Mouse (Mus musculus) embryonic facial prominence, embryonic 12.5 days (tissue): Measurements from ENCODE around the gene Tfpt. TPM values are rescaled to one million over a fixed set of nuclear protein-coding genes. Genes with fewer than 3 reads are reported as not detected.

Experiments
- ATAC-seq: fragments of 200-750 bp; cut with Nextera tagmentation; 2 replicates; pipeline ENCODE4 v1.8.0; 2017; ENCODE audit not compliant: insufficient number of reproducible peaks, insufficient read depth, low FRiP score, low TSS enrichment
- H3K27ac ChIP-seq: fragments of 300-500 bp; sonication (generic); 2 replicates; pipeline ENCODE4 v1.5.1; 2016; ENCODE audit warnings: mild to moderate bottlenecking
- H3K27me3 ChIP-seq: fragments of 300-500 bp; sonication (generic); 2 replicates; pipeline ENCODE4 v1.6.1; 2016; ENCODE audit warnings: mild to moderate bottlenecking, moderate library complexity
- H3K36me3 ChIP-seq: fragments of 300-500 bp; sonication (generic); 2 replicates; pipeline ENCODE4 v1.6.1; 2016; ENCODE audit warnings: mild to moderate bottlenecking
- H3K4me1 ChIP-seq: fragments of 300-500 bp; sonication (generic); 2 replicates; pipeline ENCODE4 v1.6.1; 2016
- H3K4me2 ChIP-seq: fragments of 300-500 bp; sonication (generic); replicated peaks from 2 replicates; pipeline ENCODE4 v1.6.1; 2016; ENCODE audit warnings: mild to moderate bottlenecking, moderate library complexity
- H3K4me3 ChIP-seq: fragments of 300-500 bp; sonication (generic); 2 replicates; pipeline ENCODE4 v1.5.1; 2016; ENCODE audit warnings: mild to moderate bottlenecking
- H3K9ac ChIP-seq: fragments of 300-500 bp; sonication (generic); 2 replicates; pipeline ENCODE4 v1.6.1; 2016; ENCODE audit warnings: mild to moderate bottlenecking, moderate library complexity
- H3K9me3 ChIP-seq: fragments of 300-500 bp; sonication (generic); 2 replicates; pipeline ENCODE4 v1.6.1; 2016; ENCODE audit warnings: mild to moderate bottlenecking, moderate library complexity
- WGBS: fragments of 180-500 bp; shearing (Covaris S2); methylation state at CpG from one replicate; pipeline ENCODE4 v1.1.7; 2016; 5-methylcytosine and 5-hydroxymethylcytosine counted together
- polyA plus RNA-seq: library from polyadenylated mRNA; unstranded; fragments of >200 nt; fragmentation: Nextera tagmentation; extraction: Ambion mirVana; gene quantifications from 2 replicates; pipeline ENCODE4 v1.2.1, GENCODE M21; 2016

Gene Tfpt
- polyA plus RNA-seq, 1 experiment from 2014 or later = 38.0 TPM

DNA sequence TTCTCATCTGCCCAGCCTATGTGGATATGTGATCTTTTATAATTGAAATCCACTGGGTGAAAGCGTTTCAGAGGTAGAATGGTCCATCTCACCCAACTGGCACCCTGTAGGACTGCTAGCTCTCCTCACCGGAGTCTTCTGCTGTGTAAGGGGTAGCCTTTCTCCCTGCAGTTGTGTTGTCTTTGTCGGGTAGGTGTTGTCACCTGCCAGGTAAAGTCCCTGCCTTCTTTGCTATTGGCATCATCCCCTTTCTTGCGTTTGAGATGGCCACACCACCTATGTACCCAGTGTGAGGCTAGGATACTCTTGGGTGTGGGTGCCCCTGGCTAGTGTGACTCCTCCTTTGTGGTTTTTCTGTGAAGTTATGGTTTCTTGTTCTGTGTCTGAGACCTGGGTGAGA lies 16.9 kb upstream of the Tfpt start:
- Histone ChIP-seq H3K27me3 (no peaks in the 10 kb centered on the region), H3K4me2 (peak overlapping the region; percentile 86), H3K4me1 (peaks cover 27% of the 10 kb centered on the region), H3K36me3 (peaks cover 36% of the 10 kb centered on the region), H3K9ac (peak overlapping the region; percentile 99), H3K9me3 (no peaks in the 10 kb centered on the region), H3K27ac (no peak overlapping the region), H3K4me3 (peak overlapping the region; percentile 98)
- ATAC-seq = no peak
- 73% methylated on average over 4 of the region's 4 CpGs for WGBS

DNA sequence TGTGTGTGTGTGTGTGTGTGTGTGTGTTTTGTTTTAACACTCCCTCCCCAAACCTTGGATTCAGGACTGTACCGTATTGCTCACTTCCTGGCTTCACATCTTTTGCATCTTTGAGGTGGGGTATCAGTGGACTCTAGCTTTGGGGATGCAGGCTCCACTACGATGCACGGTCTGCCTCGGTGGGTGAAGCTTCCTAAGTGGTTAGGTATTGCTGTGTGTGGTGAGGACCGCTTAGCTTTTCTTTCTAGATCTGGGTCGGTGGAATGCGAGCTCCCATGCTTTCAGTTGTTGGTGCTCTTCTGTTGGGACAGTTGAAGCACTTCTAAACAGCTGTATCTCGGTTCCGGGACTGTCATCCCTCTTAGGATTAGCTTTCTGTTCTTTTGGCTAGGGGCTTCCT lies 16.5 kb upstream of the Tfpt start:
- WGBS = 17% methylated on average over 9 of the region's 9 CpGs
- H3K9ac ChIP-seq = peak overlapping the region; percentile 99

DNA sequence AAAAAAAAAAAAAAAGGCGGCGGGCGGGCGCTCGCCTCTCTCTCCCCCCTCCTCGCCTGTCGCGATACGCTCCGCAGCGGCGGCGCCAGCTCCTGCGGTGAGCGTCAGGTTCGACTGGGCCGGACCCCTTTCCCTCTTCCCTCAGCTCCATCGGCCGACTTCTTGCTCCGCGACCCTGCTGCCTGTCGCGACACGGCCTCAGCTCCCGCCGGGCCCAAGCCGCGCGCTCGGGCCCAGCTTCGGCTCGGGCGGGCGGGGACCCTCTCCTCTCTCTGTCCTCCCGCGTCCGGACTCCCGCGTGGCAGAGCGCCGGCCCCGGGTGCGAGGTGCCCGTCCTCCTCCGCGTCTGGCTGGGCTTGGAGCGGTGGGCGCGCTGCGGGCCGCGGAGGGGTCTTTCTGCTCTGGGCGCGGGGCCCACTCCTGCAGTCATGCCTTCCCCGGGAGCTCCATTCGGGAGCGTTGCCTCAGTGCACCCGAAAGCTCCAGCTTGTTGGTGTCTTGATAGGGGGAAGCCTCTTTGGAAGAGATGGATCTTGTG lies 15.8 kb upstream of the Tfpt start:
- Histone ChIP-seq H3K9ac (peak overlapping the region; percentile 99), H3K36me3 (peaks cover 36% of the 10 kb centered on the region)
- whole genome bisulfite sequencing = under 1% methylated on average over 45 of the region's 58 CpGs

More for the DNA sequence above, 16.5 kb upstream of the Tfpt start:
- Histone ChIP-seq H3K36me3 (peaks cover 36% of the 10 kb centered on the region), H3K9me3 (no peaks in the 10 kb centered on the region), H3K4me2 (peak overlapping the region; percentile 86), H3K4me1 (peaks cover 27% of the 10 kb centered on the region), H3K27me3 (no peaks in the 10 kb centered on the region), H3K27ac (peak overlapping the region; percentile 97; the same call in 1 of the 2 replicates), H3K4me3 (peak overlapping the region; percentile 98)
- ATAC-seq = no peak

DNA sequence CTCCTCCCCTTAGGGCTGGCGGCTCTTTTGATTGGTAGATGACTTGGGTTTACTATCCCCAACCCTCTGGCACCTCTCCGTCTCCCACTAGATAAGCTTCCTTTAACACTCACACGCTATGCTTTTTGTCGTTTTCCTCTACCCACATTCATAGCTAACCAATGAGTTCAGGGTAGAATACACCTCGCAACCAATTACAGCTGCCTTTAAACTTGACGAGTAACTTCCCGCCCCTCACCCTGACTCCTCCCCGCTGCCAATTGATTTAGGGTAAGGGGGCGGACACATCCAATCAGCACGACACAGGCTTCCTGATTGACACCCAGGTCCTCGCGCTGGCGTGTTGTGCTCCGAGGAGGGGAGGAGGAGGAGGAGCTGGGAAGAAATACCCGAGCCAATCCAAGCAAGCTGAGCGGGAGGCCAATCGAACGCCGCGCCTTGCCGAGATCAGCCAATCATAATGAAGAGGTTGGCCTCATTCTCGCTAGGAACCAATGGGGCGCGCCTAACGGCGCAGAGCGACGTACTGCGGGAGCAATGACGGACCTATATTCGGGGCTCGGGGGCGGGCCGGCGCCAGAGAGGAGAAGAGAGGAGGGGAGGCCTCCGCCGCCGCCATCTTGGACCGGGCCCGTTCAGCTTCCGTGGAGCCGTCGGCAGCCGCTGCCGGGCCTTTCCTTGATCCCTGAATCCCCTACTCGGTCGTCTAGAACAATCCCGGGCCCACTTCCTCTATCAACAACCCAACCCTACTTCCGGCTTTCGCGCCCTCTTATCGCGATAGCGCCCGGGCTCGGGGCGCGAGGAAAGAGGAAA lies 15.2 kb upstream of the Tfpt start, which contains the start of gene Cnot3:
TSS of gene Cnot3 (plus strand) at position 597 of the 816 bp plus-strand sequence.
- H3K27ac ChIP-seq = peak within 1 kb of the TSS; percentile 97
- H3K36me3 ChIP-seq = peaks cover 36% of the 10 kb centered on the region
- under 1% methylated on average over 57 of the region's 58 CpGs for WGBS
- ATAC-seq = peak; percentile 99
- H3K9me3 ChIP-seq = no peaks in the 10 kb centered on the region
- peak within 1 kb of the TSS; percentile 99 for H3K9ac ChIP-seq
- H3K4me3 ChIP-seq = peak within 1 kb of the TSS; percentile 98
- peak within 1 kb of the TSS; percentile 86 for H3K4me2 ChIP-seq
- H3K27me3 ChIP-seq = no peaks in the 10 kb centered on the region
- peaks cover 27% of the 10 kb centered on the region for H3K4me1 ChIP-seq

More for the DNA sequence above, 15.8 kb upstream of the Tfpt start:
- Histone ChIP-seq H3K27ac (peak overlapping the region; percentile 97), H3K4me3 (peak overlapping the region; percentile 98), H3K27me3 (no peaks in the 10 kb centered on the region), H3K4me1 (peaks cover 27% of the 10 kb centered on the region), H3K9me3 (no peaks in the 10 kb centered on the region), H3K4me2 (peak overlapping the region; percentile 86)
- ATAC-seq = no peak

DNA sequence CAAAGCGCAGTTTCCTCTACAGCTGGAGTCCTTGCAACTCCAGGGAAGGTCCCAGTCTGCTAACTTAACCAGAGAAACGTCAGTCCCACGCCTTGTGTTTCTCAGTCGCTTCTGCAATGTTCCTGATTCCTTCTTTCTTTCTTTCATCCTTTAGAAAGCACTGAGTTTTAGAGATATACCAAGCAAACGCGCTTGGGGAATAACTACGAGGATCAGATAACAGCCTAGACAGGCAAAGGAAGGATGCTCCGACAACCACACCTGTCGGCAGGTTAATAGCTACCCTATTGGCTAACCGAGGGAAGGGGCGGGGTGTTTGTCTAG lies 14.6 kb upstream of the Tfpt start:
- no peak for ATAC-seq
- Histone ChIP-seq H3K4me3 (peak overlapping the region; percentile 98), H3K4me2 (peak overlapping the region; percentile 62), H3K36me3 (peaks cover 42% of the 10 kb centered on the region), H3K9me3 (no peaks in the 10 kb centered on the region), H3K27ac (0 out of 2 replicates have a peak overlapping the region, but pooled peaks have one; percentile 59), H3K4me1 (peaks cover 27% of the 10 kb centered on the region), H3K27me3 (no peaks in the 10 kb centered on the region), H3K9ac (0 out of 2 replicates have a peak overlapping the region, but pooled peaks have one; percentile 8)
- 2% methylated on average over 11 of the region's 11 CpGs for WGBS

DNA sequence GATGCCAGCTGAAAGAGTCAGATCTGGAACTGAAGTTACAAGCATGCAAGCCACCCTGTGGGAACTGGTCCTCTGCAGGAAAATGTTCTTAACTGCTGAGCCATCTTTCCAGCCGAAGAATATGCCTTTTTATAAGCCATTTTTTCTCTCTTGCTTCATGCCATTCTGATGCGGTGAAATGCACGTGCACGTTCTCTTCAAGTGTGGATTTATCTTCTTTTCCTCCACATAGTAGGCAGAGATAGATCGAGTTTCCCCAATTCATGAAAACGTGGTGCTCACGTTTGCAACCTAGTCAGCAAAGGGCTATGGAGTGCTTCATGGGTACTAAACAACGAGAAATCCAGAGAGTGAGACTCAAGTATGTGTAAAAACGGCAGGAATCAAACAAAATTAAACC lies 14.1 kb upstream of the Tfpt start:
- no peak for ATAC-seq
- 0 out of 2 replicates have a peak overlapping the region, but pooled peaks have one; percentile 59 for H3K27ac ChIP-seq
- no peaks in the 10 kb centered on the region for H3K27me3 ChIP-seq
- no peaks in the 10 kb centered on the region for H3K9me3 ChIP-seq
- H3K4me3 ChIP-seq = peak overlapping the region; percentile 98
- peaks cover 46% of the 10 kb centered on the region for H3K36me3 ChIP-seq
- H3K9ac ChIP-seq = no peak overlapping the region
- H3K4me1 ChIP-seq = peaks cover 24% of the 10 kb centered on the region
- 28% methylated on average over 9 of the region's 9 CpGs for WGBS
- peak overlapping the region; percentile 62 for H3K4me2 ChIP-seq

DNA sequence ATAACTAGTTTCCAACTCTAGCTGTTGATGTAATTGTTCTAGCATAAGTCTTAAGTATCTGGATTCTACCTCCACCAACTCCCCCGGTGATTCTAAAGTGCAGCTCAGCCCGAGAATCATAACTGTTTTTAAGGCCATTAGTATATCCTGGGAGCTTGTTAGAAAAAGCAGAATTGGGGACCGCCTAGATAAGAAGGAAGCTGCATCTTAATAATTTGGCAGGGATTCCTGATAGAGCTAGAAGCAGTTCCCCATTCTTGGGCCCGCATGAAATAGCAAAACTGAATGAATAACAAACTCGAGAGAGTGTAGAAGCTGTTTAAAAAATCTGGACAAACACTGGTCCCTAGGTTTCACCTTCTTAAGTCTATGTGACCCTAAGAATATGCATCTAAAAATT lies 13.7 kb upstream of the Tfpt start:
- no peaks in the 10 kb centered on the region for H3K9me3 ChIP-seq
- no peak overlapping the region for H3K4me3 ChIP-seq
- H3K27ac ChIP-seq = no peak overlapping the region
- H3K4me1 ChIP-seq = peaks cover 20% of the 10 kb centered on the region
- 78% methylated on average over 5 of the region's 5 CpGs for WGBS
- no peaks in the 10 kb centered on the region for H3K27me3 ChIP-seq
- peaks cover 46% of the 10 kb centered on the region for H3K36me3 ChIP-seq
- no peak overlapping the region for H3K9ac ChIP-seq
- ATAC-seq = no peak
- H3K4me2 ChIP-seq = no peak overlapping the region

DNA sequence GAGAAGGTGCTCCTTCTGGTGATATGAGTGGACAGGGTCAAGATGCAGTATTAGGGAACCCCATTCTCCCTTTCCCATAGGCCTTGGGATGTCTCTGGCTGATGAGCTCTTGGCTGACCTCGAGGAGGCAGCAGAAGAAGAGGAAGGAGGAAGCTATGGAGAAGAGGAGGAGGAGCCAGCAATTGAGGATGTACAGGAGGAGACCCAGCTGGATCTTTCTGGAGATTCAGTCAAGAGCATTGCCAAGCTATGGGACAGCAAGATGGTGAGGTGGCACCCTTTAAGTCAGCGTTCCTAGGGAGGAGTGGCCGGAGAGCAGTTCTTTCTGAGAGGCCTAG lies 718 bp upstream of the Tfpt start:
- Histone ChIP-seq H3K36me3 (peaks cover 32% of the 10 kb centered on the region), H3K4me1 (peaks cover 21% of the 10 kb centered on the region), H3K27me3 (no peaks in the 10 kb centered on the region), H3K27ac (no peak overlapping the region), H3K9me3 (no peaks in the 10 kb centered on the region), H3K4me2 (peak overlapping the region; percentile 93), H3K4me3 (peak overlapping the region; percentile 73), H3K9ac (peak overlapping the region; percentile 78)
- 65% methylated on average over 3 of the region's 3 CpGs for WGBS
- no peak for ATAC-seq

DNA sequence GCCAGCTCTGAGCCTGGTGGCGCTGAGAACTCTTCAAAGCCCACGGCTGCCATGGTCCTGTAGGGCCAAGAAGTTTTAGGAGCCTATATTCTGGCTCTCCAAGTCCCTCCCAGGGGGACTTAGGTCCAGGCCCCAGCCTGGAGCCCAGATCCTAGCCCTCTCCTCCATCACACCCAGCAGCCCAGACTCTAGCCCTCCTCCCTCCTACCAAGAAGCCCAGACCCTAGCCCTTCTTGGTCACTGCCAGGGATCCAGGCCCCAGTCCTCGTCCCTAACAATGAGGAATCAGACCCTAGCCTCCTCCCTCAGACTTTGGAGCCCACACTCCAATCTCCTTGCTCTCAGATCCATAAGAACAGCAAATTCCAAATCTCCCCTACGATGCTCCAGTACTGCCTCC lies 699 bp downstream of the Tfpt start:
- Histone ChIP-seq H3K27ac (no peak overlapping the region), H3K27me3 (no peaks in the 10 kb centered on the region), H3K4me1 (peaks cover 21% of the 10 kb centered on the region), H3K4me2 (peak overlapping the region; percentile 93), H3K36me3 (peaks cover 24% of the 10 kb centered on the region), H3K9ac (peak overlapping the region; percentile 74), H3K9me3 (no peaks in the 10 kb centered on the region), H3K4me3 (peak overlapping the region; percentile 73)
- WGBS = 37% methylated on average over 4 of the region's 4 CpGs
- 0 out of 2 replicates have a peak, but pooled peaks have one; percentile 28 for ATAC-seq

DNA sequence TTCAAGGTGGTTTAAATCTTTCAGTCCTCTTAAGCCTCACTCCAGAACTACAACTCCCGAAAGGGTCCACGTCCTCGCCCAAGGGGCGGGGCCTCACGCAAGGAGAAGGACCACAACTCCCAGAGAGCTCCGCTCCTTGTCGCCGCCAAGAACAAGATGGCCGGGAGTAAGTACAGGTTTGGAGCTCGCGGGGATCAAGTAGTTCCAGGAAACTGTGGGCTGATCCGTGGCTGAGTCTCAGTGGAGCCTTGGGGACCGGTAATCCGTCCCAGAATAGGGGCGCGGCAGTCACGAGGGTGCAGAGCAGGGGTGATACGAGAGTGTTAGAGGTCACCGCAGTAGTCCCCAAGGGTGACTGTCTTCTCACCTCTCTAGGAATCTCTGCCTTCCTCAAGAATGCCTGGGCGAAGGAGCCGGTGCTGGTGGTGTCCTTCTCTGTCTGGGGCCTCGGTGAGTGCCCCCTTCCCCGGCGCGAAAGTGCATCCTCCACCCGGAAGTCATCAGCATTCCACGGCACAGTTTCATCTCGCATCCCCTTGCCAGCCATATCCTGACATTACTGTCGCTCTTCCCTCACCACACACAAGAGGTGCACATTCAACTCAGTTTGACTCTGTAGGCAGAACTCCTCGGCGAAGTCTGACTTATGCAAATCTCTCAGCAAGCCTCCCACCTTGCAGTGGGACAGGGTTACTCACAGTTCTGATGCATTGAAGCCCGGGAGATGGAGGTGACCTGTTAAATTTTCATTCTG lies 12.3 kb downstream of the Tfpt start, which contains the start of gene Ndufa3:
TSS of gene Ndufa3 (plus strand) at position 132 of the 754 bp plus-strand sequence.
- no peaks in the 10 kb centered on the region for H3K27me3 ChIP-seq
- ATAC-seq = peak; percentile 88
- H3K36me3 ChIP-seq = peaks cover 31% of the 10 kb centered on the region
- H3K27ac ChIP-seq = peak within 1 kb of the TSS; percentile 66
- H3K4me2 ChIP-seq = peak within 1 kb of the TSS; percentile 79
- H3K9me3 ChIP-seq = no peaks in the 10 kb centered on the region
- WGBS = 1% methylated on average over 32 of the region's 32 CpGs
- H3K9ac ChIP-seq = peak within 1 kb of the TSS; percentile 77
- H3K4me1 ChIP-seq = peaks cover 7% of the 10 kb centered on the region; the same call in 1 of the 2 replicates
- peak within 1 kb of the TSS; percentile 81 for H3K4me3 ChIP-seq

DNA sequence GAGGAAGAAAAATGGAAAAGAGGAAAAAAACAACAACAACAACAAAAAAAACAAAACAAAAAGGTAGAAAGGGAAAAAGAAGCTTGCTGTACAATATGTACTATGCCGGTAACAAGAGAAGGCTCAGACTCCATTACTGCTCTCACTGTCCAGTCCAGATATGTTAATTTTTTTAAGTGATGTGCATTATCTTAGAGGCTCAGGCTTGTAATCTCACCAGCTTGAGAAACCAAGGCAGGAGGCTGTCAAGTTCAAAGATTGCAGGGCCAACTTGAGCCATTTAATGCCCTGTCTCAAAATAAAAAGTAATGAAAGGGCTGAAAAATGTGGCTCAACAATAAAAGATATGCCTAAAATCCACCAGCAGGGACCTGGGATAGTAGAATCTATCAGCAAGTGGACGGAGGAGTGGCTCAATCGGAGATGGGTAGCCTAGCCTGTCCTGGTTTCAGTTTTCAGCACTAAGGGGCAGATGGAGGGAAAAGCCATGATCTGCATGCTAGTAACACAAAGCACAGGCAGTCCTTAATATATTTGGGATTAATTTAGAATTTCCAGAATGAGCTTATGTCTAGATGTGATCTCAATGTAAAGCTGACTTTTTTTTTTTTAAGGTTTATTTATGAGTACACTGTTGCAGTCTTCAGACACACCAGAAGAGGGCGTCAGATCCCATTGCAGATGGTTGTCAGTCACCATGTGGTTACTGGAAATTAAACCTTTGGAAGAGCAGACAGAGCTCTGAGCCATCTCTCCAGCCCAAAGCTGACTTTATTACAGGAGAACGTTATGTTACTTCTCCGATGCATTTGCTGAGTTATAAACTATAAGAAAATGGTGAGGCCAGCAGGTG lies 13.1 kb downstream of the Tfpt start:
- H3K27me3 ChIP-seq = no peaks in the 10 kb centered on the region
- H3K9ac ChIP-seq = no peak overlapping the region

More for the DNA sequence above, 13.1 kb downstream of the Tfpt start:
- WGBS = 42% methylated on average over 6 of the region's 6 CpGs
- Histone ChIP-seq H3K36me3 (peaks cover 25% of the 10 kb centered on the region), H3K4me2 (peak overlapping the region; percentile 79; the same call in 1 of the 2 replicates), H3K4me3 (peak overlapping the region; percentile 81), H3K9me3 (no peaks in the 10 kb centered on the region), H3K27ac (no peak overlapping the region), H3K4me1 (peaks cover 7% of the 10 kb centered on the region; the same call in 1 of the 2 replicates)
- ATAC-seq = no peak
